Comparison of ENCODE assay signal across 12 mouse cellular contexts in genomic region chr2:105416046-105416659, GRCm38 (mm10). TPM values are rescaled to one million over a fixed set of nuclear protein-coding genes. Genes with fewer than 3 reads are reported as not detected.
DNase-seq lines count a peak whose midpoint lies in the region; ATAC-seq and TF ChIP-seq lines count a peak whose summit lies in the region.
"Had no signal": no experiment of that assay in that cellular context is flagged by ENCODE, and none has a peak within 500 bp of the region (broad histone marks: within the 10 kb centered on the region; RNA-seq: fewer than 3 reads in every experiment).

No protein-coding gene starts in this region.

- H3K4me2 ChIP-seq in forebrain, embryonic 12.5 days, result no peak overlapping the region
- H3K4me2 ChIP-seq in hindbrain, postnatal 0 days (ENCODE audit: low read depth, low read length), result no peak overlapping the region
- no peak overlapping the region for H3K4me2 ChIP-seq in neural tube, embryonic 15.5 days
- H3K4me2 ChIP-seq: heart, embryonic 15.5 days; liver, embryonic 11.5 days had no signal

- no peak overlapping the region for H3K4me3 ChIP-seq in forebrain, embryonic 12.5 days (replicated peaks)
- H3K4me3 ChIP-seq in forebrain, embryonic 10.5 days, result no peak overlapping the region
- no peak overlapping the region for H3K4me3 ChIP-seq in hindbrain, postnatal 0 days (ENCODE audit: low read length)
- no peak overlapping the region for H3K4me3 ChIP-seq in neural tube, embryonic 15.5 days (replicated peaks)
- H3K4me3 ChIP-seq: heart, embryonic 15.5 days had no signal

- H3K27ac ChIP-seq in forebrain, embryonic 12.5 days, result no peak overlapping the region
- no peak overlapping the region for H3K27ac ChIP-seq in forebrain, embryonic 10.5 days
- no peak overlapping the region for H3K27ac ChIP-seq in hindbrain, postnatal 0 days
- H3K27ac ChIP-seq in neural tube, embryonic 15.5 days (replicated peaks), result no peak overlapping the region
- H3K27ac ChIP-seq: heart, embryonic 15.5 days had no signal

- TF ChIP-seq CTCF in hindbrain, postnatal 0 days (IDR thresholded peaks at IDR 0.05; ENCODE audit: low read depth), result no peak

- no peaks in the 10 kb centered on the region for H3K36me3 ChIP-seq in forebrain, embryonic 12.5 days (replicated peaks)
- H3K36me3 ChIP-seq in forebrain, embryonic 10.5 days (replicated peaks), result no peaks in the 10 kb centered on the region
- no peaks in the 10 kb centered on the region for H3K36me3 ChIP-seq in hindbrain, postnatal 0 days (ENCODE audit: insufficient read depth, low read length)
- H3K36me3 ChIP-seq in neural tube, embryonic 15.5 days, result no peaks in the 10 kb centered on the region
- H3K36me3 ChIP-seq: heart, embryonic 15.5 days had no signal

- DNase-seq in forebrain, embryonic 10.5 days (ENCODE audit: extremely low spot score, low spot score), result no peak
- peak; percentile 49 to 63 for DNase-seq in right cerebral cortex, postnatal 10 days (ENCODE audit: low spot score in 2 of 2)
- no peak for DNase-seq in right cerebral cortex, postnatal 4 days
- DNase-seq in hindbrain, postnatal 0 days (ENCODE audit: low spot score), result peak; percentile 59
- DNase-seq in adrenal gland, adult (ENCODE audit: inconsistent age in 2 of 2, low spot score in 1 of 2), result no peak
- DNase-seq: kidney, postnatal 10 days had no signal

- H3K4me1 ChIP-seq in forebrain, embryonic 12.5 days, result peaks cover 16% of the 10 kb centered on the region
- peaks cover 27% of the 10 kb centered on the region for H3K4me1 ChIP-seq in forebrain, embryonic 10.5 days
- H3K4me1 ChIP-seq in hindbrain, postnatal 0 days (ENCODE audit: insufficient read depth, low read length), result 0 out of 2 replicates have a peak, but pooled peaks cover 10% of the 10 kb centered on the region
- H3K4me1 ChIP-seq in neural tube, embryonic 15.5 days, result peaks cover 14% of the 10 kb centered on the region
- H3K4me1 ChIP-seq: heart, embryonic 15.5 days had no signal

- H3K9ac ChIP-seq in forebrain, embryonic 12.5 days, result no peak overlapping the region
- no peak overlapping the region for H3K9ac ChIP-seq in hindbrain, postnatal 0 days (replicated peaks; ENCODE audit: low read length)
- no peak overlapping the region for H3K9ac ChIP-seq in neural tube, embryonic 15.5 days (replicated peaks)
- H3K9ac ChIP-seq: heart, embryonic 15.5 days had no signal

- H3K9me3 ChIP-seq in forebrain, embryonic 12.5 days, result no peaks in the 10 kb centered on the region
- no peaks in the 10 kb centered on the region for H3K9me3 ChIP-seq in forebrain, embryonic 10.5 days
- no peaks in the 10 kb centered on the region for H3K9me3 ChIP-seq in hindbrain, postnatal 0 days (ENCODE audit: low read length)
- H3K9me3 ChIP-seq in neural tube, embryonic 15.5 days (replicated peaks), result no peaks in the 10 kb centered on the region
- H3K9me3 ChIP-seq: heart, embryonic 15.5 days had no signal

- no peaks in the 10 kb centered on the region for H3K27me3 ChIP-seq in forebrain, embryonic 12.5 days
- H3K27me3 ChIP-seq in forebrain, embryonic 10.5 days (ENCODE audit: poor library complexity, severe bottlenecking), result no peaks in the 10 kb centered on the region
- no peaks in the 10 kb centered on the region for H3K27me3 ChIP-seq in hindbrain, postnatal 0 days (ENCODE audit: insufficient read depth, low read length)
- H3K27me3 ChIP-seq in neural tube, embryonic 15.5 days (replicated peaks), result no peaks in the 10 kb centered on the region
- H3K27me3 ChIP-seq: heart, embryonic 15.5 days had no signal

- ATAC-seq in forebrain, embryonic 12.5 days (ENCODE audit: low FRiP score), result peak; percentile 77
- peak; percentile 72 for ATAC-seq in hindbrain, postnatal 0 days
- peak; percentile 55; the same call in 1 of the 2 replicates for ATAC-seq in neural tube, embryonic 15.5 days (ENCODE audit: low FRiP score)
- ATAC-seq in megakaryocyte-erythroid progenitor cell, adult 5-6 weeks (replicated peaks; ENCODE audit: low FRiP score, low TSS enrichment, poor library complexity, severe bottlenecking), result no peak
- ATAC-seq: activated CD4-positive, CD25-positive, alpha-beta regulatory T cell, adult 4 months had no signal

- 65% methylated on average over 7 of the region's 7 CpGs for WGBS in forebrain, embryonic 12.5 days
- WGBS in forebrain, embryonic 10.5 days, result 77% methylated on average over 7 of the region's 7 CpGs
- 43% methylated on average over 7 of the region's 7 CpGs for WGBS in hindbrain, postnatal 0 days
- WGBS in neural tube, embryonic 15.5 days, result 67% methylated on average over 7 of the region's 7 CpGs

RNA-seq across cellular contexts. Expression of gene Rcn1, which starts 17.0 kb away (rescaled TPM):
- 102 and 114 TPM in 2 replicates for polyA plus RNA-seq in forebrain, embryonic 12.5 days (2016; fragmentation: Nextera tagmentation; extraction: Ambion mirVana)
- 110 and 111 TPM in 2 replicates for polyA plus RNA-seq in forebrain, embryonic 10.5 days (2016; fragmentation: Nextera tagmentation; extraction: Ambion mirVana)
- total RNA-seq in hindbrain, postnatal 0 days (2014; rRNA removed), result 27.7 and 32.5 TPM in 2 replicates
- polyA plus RNA-seq in hindbrain, postnatal 0 days (2015; fragmentation: Nextera tagmentation; extraction: Ambion mirVana), result 61.2 and 64.2 TPM in 2 replicates
- 73.5 and 85.4 TPM in 2 replicates for polyA plus RNA-seq in neural tube, embryonic 15.5 days (2015; fragmentation: Nextera tagmentation; extraction: Ambion mirVana)
- 17.4 and 20.1 TPM in 2 replicates for total RNA-seq in megakaryocyte-erythroid progenitor cell, adult 5-6 weeks (2014; fragmentation: Nextera tagmentation)
- 31.7 and 39.9 TPM in 2 replicates for total RNA-seq in megakaryocyte-erythroid progenitor cell, adult 5-6 weeks (2017)

Comparison
In these comparisons a context has a peak if more than half of its experiments do, and no peak if none do; other contexts are left out.
1. DNase-seq: peak in right cerebral cortex, postnatal 10 days (2 of 2) and hindbrain, postnatal 0 days (single experiment); none in forebrain, embryonic 10.5 days (single experiment), right cerebral cortex, postnatal 4 days (single experiment) and adrenal gland, adult (0 of 2).